Mouse (Mus musculus) embryo, embryonic 9.5 days (tissue): ENCODE data around the gene Sec24d.

Experiments
- DNase-seq: peaks from one replicate; pipeline ENCODE4 v3.0.0-alpha.2; 2017; ENCODE audit errors: extremely low spot score

Sec24d gene

GRCm38 (mm10) chr3:123298283-123298682 lies 31.0 kb downstream of the Sec24d start:
- no peak for DNase-seq

GRCm38 (mm10) chr3:123301521-123301920 lies 34.3 kb downstream of the Sec24d start:
- no peak for DNase-seq

- DNase-seq: no peak
Observed at GRCm38 (mm10) chr3:123305611-123306010, 38.4 kb downstream of the Sec24d start.

- DNase-seq: no peak
Observed at GRCm38 (mm10) chr3:123307446-123307845, 40.2 kb downstream of the Sec24d start.

GRCm38 (mm10) chr3:123309141-123309540 lies 41.9 kb downstream of the Sec24d start:
- DNase-seq: no peak

GRCm38 (mm10) chr3:123312477-123313062 lies 45.3 kb downstream of the Sec24d start:
- DNase-seq: no peak

- no peak for DNase-seq
Observed at GRCm38 (mm10) chr3:123313477-123313876, 46.2 kb downstream of the Sec24d start.

- DNase-seq: no peak
Observed at GRCm38 (mm10) chr3:123313920-123314614, 46.8 kb downstream of the Sec24d start.

- no peak for DNase-seq
Observed at GRCm38 (mm10) chr3:123316066-123316465, 48.8 kb downstream of the Sec24d start.

- no peak for DNase-seq
Observed at GRCm38 (mm10) chr3:123317081-123317480, 49.8 kb downstream of the Sec24d start.

GRCm38 (mm10) chr3:123320341-123320740 lies 53.1 kb downstream of the Sec24d start:
- no peak for DNase-seq

- DNase-seq: no peak
Observed at GRCm38 (mm10) chr3:123321612-123322011, 54.4 kb downstream of the Sec24d start.

- peak; percentile 55 for DNase-seq
Observed at GRCm38 (mm10) chr3:123322147-123322546, 54.9 kb downstream of the Sec24d start.

- DNase-seq: no peak
Observed at GRCm38 (mm10) chr3:123324326-123324725, 57.1 kb downstream of the Sec24d start.

GRCm38 (mm10) chr3:123329251-123329650 lies 62.0 kb downstream of the Sec24d start:
- no peak for DNase-seq

- DNase-seq: no peak
Observed at GRCm38 (mm10) chr3:123330221-123330620, 63.0 kb downstream of the Sec24d start.

- no peak for DNase-seq
Observed at GRCm38 (mm10) chr3:123332330-123333054, 65.2 kb downstream of the Sec24d start.

- no peak for DNase-seq
Observed at GRCm38 (mm10) chr3:123333055-123333424, 65.8 kb downstream of the Sec24d start.

GRCm38 (mm10) chr3:123334947-123335346 lies 67.7 kb downstream of the Sec24d start:
- no peak for DNase-seq

GRCm38 (mm10) chr3:123335480-123335879 lies 68.2 kb downstream of the Sec24d start:
- no peak for DNase-seq

- no peak for DNase-seq
Observed at GRCm38 (mm10) chr3:123336455-123336854, 69.2 kb downstream of the Sec24d start.

GRCm38 (mm10) chr3:123336951-123337350 lies 69.7 kb downstream of the Sec24d start:
- no peak for DNase-seq

- no peak for DNase-seq
Observed at GRCm38 (mm10) chr3:123337853-123338252, 70.6 kb downstream of the Sec24d start.
